Mouse (Mus musculus) olfactory bulb, adult 2 months (tissue): ENCODE results near the gene Scn3b.

ENCODE experiments used
- CTCF ChIP-seq: fragments of 200-500 bp; IDR thresholded peaks from 2 replicates; pipeline ENCODE4 v1.5.1; 2012; ENCODE audit warnings: low read depth, mild to moderate bottlenecking, low read length, moderate library complexity; ENCODE audit not compliant: insufficient read depth
- POLR2A ChIP-seq: fragments of 200-500 bp; IDR thresholded peaks from 2 replicates; pipeline ENCODE4 v1.6.1; 2012; ENCODE audit warnings: mild to moderate bottlenecking, low read depth, low read length, moderate library complexity; ENCODE audit not compliant: insufficient read depth

DNA sequence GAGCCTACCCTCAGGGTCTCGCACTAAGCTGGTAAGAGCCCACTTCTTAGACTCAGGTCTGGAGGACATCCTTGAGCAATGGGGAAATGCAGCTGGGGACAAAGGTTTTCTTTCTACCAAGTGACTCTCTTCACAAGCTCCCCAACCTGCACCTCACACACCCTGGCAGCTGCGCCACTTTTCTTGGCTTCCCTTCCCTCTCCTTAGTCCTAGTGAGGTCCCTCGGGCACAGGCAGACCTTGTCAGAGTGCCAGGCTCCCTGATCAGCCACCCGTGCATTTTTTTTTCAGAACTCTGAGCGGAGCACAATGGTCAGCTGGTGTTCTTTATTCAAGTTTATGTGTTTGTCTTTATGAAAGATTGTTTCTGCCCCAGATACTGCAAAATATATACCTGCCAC, 67.7 kb downstream of the Scn3b start:
- TF ChIP-seq POLR2A, result no peak
- no peak for TF ChIP-seq CTCF
